Mouse (Mus musculus) layer of hippocampus, adult 2 months (tissue): ENCODE results near the gene Cdipt. TPM values are rescaled to one million over a fixed set of nuclear protein-coding genes. Genes with fewer than 3 reads are reported as not detected.

Experiments
- DNase-seq, 2 experiments: peaks; one replicate each; pipeline ENCODE4 v3.0.0; 2022; ENCODE audit warnings: low spot score in 2 of 2
- H3K27ac ChIP-seq: fragments of 200-600 bp; 2 replicates; pipeline ENCODE4 v1.8.1; 2022
- H3K4me3 ChIP-seq: fragments of 200-600 bp; 2 replicates; pipeline ENCODE4 v1.8.1; 2022; ENCODE audit warnings: mild to moderate bottlenecking
- CTCF ChIP-seq: fragments of 200-600 bp; conservative IDR thresholded peaks from 2 replicates; pipeline ENCODE4 v1.8.1; 2022; ENCODE audit warnings: antibody characterized with exemption, mild to moderate bottlenecking, moderate library complexity
- total RNA-seq, 2 experiments: library from RNA; stranded (reverse); gene quantifications; 2 replicates each; pipeline ENCODE4 v1.2.3; 2021

Gene Cdipt
- total RNA-seq, 2 experiments from 2014 or later: 155 to 167 TPM

GRCm38 (mm10) chr7:126951741-126952140, 24.0 kb upstream of the Cdipt start:
- Histone ChIP-seq H3K4me3 (peak overlapping the region; percentile 67), H3K27ac (peak overlapping the region; percentile 96)
- TF ChIP-seq CTCF: no peak
- DNase-seq: no peak

- no peak for TF ChIP-seq CTCF
- DNase-seq: no peak
- Histone ChIP-seq H3K4me3 (peak overlapping the region; percentile 67), H3K27ac (peak overlapping the region; percentile 96; the same call in 1 of the 2 replicates)
Observed at GRCm38 (mm10) chr7:126952646-126953045, 23.1 kb upstream of the Cdipt start.

- Histone ChIP-seq H3K27ac (no peak overlapping the region), H3K4me3 (no peak overlapping the region)
- no peak for DNase-seq
- no peak for TF ChIP-seq CTCF
Observed at GRCm38 (mm10) chr7:126955125-126955524, 20.6 kb upstream of the Cdipt start.

GRCm38 (mm10) chr7:126959780-126960179, 15.9 kb upstream of the Cdipt start:
- peak overlapping the region; percentile 87 for H3K27ac ChIP-seq
- no peak for TF ChIP-seq CTCF
- no peak for DNase-seq
- H3K4me3 ChIP-seq: no peak overlapping the region

- H3K27ac ChIP-seq: peak overlapping the region; percentile 87
- DNase-seq: peak; percentile 61
- no peak overlapping the region for H3K4me3 ChIP-seq
- TF ChIP-seq CTCF: no peak
Observed at GRCm38 (mm10) chr7:126961095-126961494, 14.6 kb upstream of the Cdipt start.

DNA sequence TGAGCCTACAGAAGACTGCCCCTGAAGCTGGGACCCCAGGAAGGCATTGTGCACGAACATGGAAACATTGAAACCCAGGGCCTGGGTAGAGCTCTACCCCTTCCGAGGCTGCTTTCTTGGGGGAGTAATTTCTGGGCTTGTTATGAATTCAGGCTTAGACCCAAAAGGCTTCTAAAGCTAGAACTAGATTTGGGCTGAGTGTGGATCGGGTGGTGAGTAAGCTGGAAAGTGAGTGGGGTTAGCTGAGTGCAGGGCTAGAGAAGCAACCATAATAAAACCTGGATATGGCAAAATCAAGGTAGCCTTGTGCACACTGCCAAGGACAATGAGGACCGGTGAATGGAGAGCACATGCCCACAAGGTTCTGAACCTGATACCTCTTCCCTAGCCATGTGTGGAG, 13.7 kb upstream of the Cdipt start:
- TF ChIP-seq CTCF: no peak
- H3K4me3 ChIP-seq: no peak overlapping the region
- H3K27ac ChIP-seq: peak overlapping the region; percentile 87
- no peak for DNase-seq

DNA sequence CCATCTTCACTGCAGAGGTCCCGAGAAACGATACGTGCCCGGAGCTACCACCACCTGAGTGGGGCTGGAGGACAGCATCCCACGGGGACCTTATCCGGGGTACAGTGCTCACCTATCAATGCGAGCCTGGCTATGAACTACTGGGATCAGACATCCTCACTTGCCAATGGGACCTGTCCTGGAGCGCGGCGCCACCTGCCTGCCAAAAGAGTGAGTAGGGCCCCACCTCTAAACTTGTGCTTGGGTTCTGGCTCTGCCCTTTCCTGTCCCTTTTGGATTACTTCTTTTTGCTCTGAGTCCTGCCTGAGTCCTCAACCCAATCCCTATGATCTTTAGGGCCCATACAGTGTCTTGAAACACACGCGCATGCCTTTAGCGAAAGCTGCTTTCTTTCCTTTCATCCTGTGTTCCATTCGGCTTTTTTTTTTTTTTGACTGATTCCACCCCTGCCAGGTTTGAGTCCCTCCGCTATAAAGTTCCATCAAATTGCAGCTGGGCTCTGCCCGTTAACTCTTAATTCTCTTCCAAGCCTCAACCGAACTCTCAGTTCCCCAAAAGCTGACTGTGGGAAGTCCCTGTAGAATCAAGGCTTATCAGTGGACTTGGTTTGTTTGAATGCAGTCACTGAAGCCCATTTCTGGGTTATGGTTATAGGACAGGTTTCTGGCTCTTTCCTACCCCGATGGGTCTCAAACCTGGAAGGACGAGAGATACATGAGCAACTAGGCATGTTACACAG, 12.0 kb upstream of the Cdipt start:
- H3K4me3 ChIP-seq: no peak overlapping the region
- peak overlapping the region; percentile 43; the same call in 1 of the 2 replicates for H3K27ac ChIP-seq
- peak; percentile 67 for TF ChIP-seq CTCF
- peak in 1 of 2 experiments; percentile 17 for DNase-seq

GRCm38 (mm10) chr7:126965568-126965967, 10.1 kb upstream of the Cdipt start:
- no peak overlapping the region for H3K4me3 ChIP-seq
- H3K27ac ChIP-seq: no peak overlapping the region
- no peak for TF ChIP-seq CTCF
- DNase-seq: no peak

DNA sequence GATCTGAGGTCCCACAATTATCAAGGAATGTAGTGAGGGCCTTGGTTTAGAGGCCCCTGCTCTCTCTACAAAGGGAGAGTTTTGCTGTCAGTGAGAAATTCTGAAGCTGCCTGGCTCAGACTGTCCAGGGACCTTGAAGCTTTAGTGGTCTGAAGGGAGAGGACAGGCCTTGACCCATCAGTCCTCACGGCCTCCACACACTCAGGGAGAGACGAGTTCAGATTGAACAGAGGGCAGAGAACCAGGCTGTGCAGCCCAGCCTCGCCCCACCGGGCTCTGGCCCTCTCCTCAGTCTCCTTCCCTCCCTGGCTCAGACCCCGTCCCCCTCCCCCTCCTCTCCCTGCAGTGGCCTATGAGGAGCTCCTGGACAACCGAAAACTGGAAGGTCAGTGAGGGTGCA, 8.4 kb upstream of the Cdipt start:
- H3K27ac ChIP-seq: no peak overlapping the region
- TF ChIP-seq CTCF: no peak
- H3K4me3 ChIP-seq: no peak overlapping the region
- no peak for DNase-seq

DNA sequence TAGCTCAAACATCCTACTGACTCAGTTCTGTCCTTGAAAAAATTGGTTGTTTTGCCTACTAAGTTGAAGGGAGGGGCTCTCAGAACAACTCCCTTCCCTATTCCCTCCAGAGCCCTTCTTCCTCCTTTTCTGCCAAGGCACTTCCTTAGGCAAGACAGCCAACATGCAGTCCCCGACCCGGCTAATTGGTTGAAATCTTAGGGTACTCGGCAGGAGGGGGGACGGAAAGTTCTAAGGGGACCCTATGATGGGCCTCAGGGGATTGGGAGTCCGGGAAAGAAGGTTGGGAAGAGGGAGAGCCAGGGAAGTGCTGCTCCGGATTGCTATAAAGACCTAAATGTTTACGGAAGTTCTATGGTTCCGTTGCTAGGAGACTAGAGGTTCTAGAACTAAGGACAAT, 221 bp upstream of the Cdipt start:
- DNase-seq: no peak
- peak overlapping the region; percentile 100 for H3K27ac ChIP-seq
- H3K4me3 ChIP-seq: peak overlapping the region; percentile 100
- TF ChIP-seq CTCF: no peak

- TF ChIP-seq CTCF: peak; percentile 98
- peak within 1 kb of the TSS; percentile 100 for H3K4me3 ChIP-seq
- peak within 1 kb of the TSS; percentile 100 for H3K27ac ChIP-seq
- DNase-seq: peak; percentile 95 to 98
Observed at GRCm38 (mm10) chr7:126975950-126976866, 494 bp downstream of the Cdipt start, which contains the start of gene Cdiptos. Cdiptos (minus strand) TSS chr7:126976098.

GRCm38 (mm10) chr7:126976878-126977459, 1.3 kb downstream of the Cdipt start:
- DNase-seq: no peak
- TF ChIP-seq CTCF: no peak
- peak overlapping the region; percentile 100 for H3K4me3 ChIP-seq
- H3K27ac ChIP-seq: peak overlapping the region; percentile 100

GRCm38 (mm10) chr7:126978841-126979240, 3.1 kb downstream of the Cdipt start:
- TF ChIP-seq CTCF: no peak

More at GRCm38 (mm10) chr7:126978841-126979240, 3.1 kb downstream of the Cdipt start:
- Histone ChIP-seq H3K27ac (no peak overlapping the region), H3K4me3 (no peak overlapping the region)
- DNase-seq: no peak
